Mouse (Mus musculus): ENCODE measurements around the gene Fbxo40.

Fbxo40 gene

DNA sequence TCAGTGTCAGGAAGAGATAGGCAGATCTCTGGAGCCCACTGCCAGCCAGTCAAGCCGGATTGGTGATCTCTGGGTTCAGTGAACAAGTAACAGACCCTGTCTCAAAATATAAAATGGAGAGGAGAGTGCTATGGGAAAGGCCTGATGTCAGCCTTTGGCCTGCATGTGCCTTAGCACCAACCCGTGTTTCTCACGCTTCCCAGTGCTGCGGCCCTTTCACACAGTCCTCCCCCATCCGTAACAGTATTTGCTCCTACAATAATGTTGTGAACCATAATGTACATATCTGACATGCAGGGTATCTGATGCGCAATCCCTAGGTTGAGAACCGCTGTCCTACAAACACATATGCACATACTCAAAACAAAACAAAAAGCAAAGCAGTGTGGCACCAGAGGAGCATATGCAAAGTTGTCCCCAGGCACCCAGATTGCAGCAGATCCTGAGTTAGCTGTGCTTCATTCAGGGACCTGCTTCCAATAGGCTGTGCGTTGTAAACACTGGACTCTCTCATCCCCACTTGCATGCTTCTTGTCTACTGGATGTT is 69.1 kb downstream of the Fbxo40 start:
- DNase-seq: no peak

GRCm38 (mm10) chr16:36920410-36920809 is 69.9 kb downstream of the Fbxo40 start:
- DNase-seq: no peak

DNA sequence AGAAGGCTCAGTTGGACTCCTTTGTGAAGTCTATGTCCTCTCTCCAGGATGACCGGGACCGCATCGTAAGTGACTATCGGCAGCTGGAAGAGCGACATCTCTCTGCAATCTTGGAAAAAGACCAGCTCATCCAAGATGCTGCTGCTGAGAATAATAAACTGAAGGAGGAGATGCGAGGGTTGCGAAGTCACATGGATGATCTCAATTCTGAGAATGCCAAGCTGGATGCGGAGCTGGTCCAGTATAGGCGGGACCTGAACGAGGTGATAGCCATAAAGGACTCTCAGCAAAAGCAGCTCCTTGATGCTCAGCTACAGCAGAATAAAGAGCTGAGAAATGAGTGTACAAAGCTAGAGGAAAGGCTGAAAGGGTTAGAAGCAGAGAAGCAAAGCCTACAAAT is 71.8 kb downstream of the Fbxo40 start:
- DNase-seq: no peak

GRCm38 (mm10) chr16:36914195-36914594 is 76.1 kb downstream of the Fbxo40 start:
- no peak for DNase-seq

Data from B cell, adult 2 months (primary cell).